Comparison of ENCODE assay signal across 8 mouse cellular contexts in the genomic region with DNA sequence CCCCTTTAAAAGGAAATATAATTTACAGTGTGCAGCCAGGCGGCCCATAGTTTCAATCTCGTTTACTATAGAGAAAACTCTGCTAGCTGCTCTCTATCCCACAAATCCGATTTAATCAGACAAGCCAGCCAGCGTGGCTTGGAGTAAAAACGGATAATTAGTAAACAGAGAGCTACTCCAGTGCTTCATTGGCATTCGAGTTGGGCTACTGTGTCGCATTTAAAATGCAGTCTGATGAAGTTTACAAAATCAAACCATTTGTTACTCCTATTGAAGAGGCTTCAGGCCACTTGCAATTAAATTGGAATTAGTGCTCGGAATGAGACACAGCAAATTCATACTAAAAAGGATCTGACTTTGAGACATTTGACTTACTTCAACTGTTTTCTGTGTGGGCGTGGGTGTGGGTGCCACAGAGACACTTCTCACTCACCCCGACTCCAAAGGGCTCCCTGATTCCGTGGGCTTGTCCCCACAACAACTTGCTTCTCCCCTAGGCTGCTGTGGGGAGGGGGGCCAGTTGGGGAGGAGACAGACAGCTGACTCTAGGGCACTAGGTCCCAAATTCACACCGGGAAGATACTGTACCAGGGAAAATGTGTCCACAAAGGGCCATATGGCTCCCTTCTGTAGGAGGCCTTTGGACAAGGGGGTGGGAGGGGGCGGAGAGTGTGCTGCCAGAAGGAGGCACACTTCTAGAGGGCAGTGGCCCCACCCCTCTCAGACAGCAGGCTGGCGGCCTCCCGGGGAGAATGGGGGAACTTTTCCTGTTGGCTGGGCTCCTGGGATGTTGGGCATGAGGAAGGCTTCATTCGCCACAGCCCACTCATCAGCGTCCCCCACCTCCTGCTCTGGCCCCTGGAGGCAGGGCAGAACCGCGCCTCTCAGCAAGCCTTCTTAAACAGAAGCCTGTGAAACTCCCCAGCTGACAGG.
DNase-seq lines count a peak whose midpoint lies in the region; ATAC-seq lines count a peak whose summit lies in the region.

No protein-coding gene starts in this region.

- H3K4me3 ChIP-seq in forebrain, embryonic 10.5 days = peak overlapping the region; percentile 9; the same call in 1 of the 2 replicates
- no peak overlapping the region for H3K4me3 ChIP-seq in intestine, embryonic 16.5 days (ENCODE audit: low read length)
- no peak overlapping the region for H3K4me3 ChIP-seq in midbrain, embryonic 11.5 days (ENCODE audit: low read depth, low read length)

- H3K27me3 ChIP-seq in forebrain, embryonic 10.5 days (ENCODE audit: poor library complexity, severe bottlenecking) = peaks cover 13% of the 10 kb centered on the region
- no peaks in the 10 kb centered on the region for H3K27me3 ChIP-seq in intestine, embryonic 16.5 days (replicated peaks; ENCODE audit: control insufficient read depth, insufficient read depth, low read length)
- H3K27me3 ChIP-seq in midbrain, embryonic 11.5 days (ENCODE audit: control insufficient read depth, insufficient read depth, low read length) = no peaks in the 10 kb centered on the region

- peaks cover 73% of the 10 kb centered on the region for H3K4me1 ChIP-seq in forebrain, embryonic 10.5 days
- H3K4me1 ChIP-seq in intestine, embryonic 16.5 days (ENCODE audit: control insufficient read depth, insufficient read depth, low read length) = peaks cover 18% of the 10 kb centered on the region
- peaks cover 57% of the 10 kb centered on the region for H3K4me1 ChIP-seq in midbrain, embryonic 11.5 days (ENCODE audit: control insufficient read depth, insufficient read depth, low read length)

- WGBS in forebrain, embryonic 10.5 days = 14% methylated on average over 19 of the region's 19 CpGs
- WGBS in intestine, embryonic 16.5 days = 32% methylated on average over 19 of the region's 19 CpGs
- 9% methylated on average over 19 of the region's 19 CpGs for WGBS in midbrain, embryonic 11.5 days

- no peak overlapping the region for H3K4me2 ChIP-seq in intestine, embryonic 16.5 days (ENCODE audit: low read depth, low read length)
- peak overlapping the region; percentile 19; the same call in 1 of the 2 replicates for H3K4me2 ChIP-seq in midbrain, embryonic 11.5 days

- peak; percentile 48 for DNase-seq in right cerebral cortex, adult 18-20 months
- no peak for DNase-seq in right cerebral cortex, postnatal 36 days (ENCODE audit: low spot score in 2 of 2)
- DNase-seq in forebrain, embryonic 10.5 days (ENCODE audit: extremely low spot score, low spot score) = no peak
- peak; percentile 93 for DNase-seq in midbrain, embryonic 11.5 days (ENCODE audit: low spot score, missing footprints)
- DNase-seq in spleen, postnatal 4 days (ENCODE audit: low spot score in 2 of 2) = no peak
- no peak for DNase-seq in ovary, adult 18-20 months (ENCODE audit: low spot score)
- no peak for DNase-seq in testis, postnatal 10 days (ENCODE audit: low spot score)

- H3K27ac ChIP-seq in forebrain, embryonic 10.5 days = peak overlapping the region; percentile 80
- H3K27ac ChIP-seq in intestine, embryonic 16.5 days (ENCODE audit: low read length) = no peak overlapping the region
- H3K27ac ChIP-seq in midbrain, embryonic 11.5 days (ENCODE audit: low read depth, low read length) = peak overlapping the region; percentile 75

- no peaks in the 10 kb centered on the region for H3K9me3 ChIP-seq in forebrain, embryonic 10.5 days
- no peaks in the 10 kb centered on the region for H3K9me3 ChIP-seq in intestine, embryonic 16.5 days (ENCODE audit: control insufficient read depth, low read length)
- no peaks in the 10 kb centered on the region for H3K9me3 ChIP-seq in midbrain, embryonic 11.5 days (ENCODE audit: control insufficient read depth, low read length)

- H3K36me3 ChIP-seq in forebrain, embryonic 10.5 days (replicated peaks) = peaks cover 17% of the 10 kb centered on the region
- H3K36me3 ChIP-seq in intestine, embryonic 16.5 days (ENCODE audit: control insufficient read depth, insufficient read depth, low read length) = no peaks in the 10 kb centered on the region
- no peaks in the 10 kb centered on the region for H3K36me3 ChIP-seq in midbrain, embryonic 11.5 days (ENCODE audit: control insufficient read depth, insufficient read depth, low read length)

- peak; percentile 55; the same call in 1 of the 2 replicates for ATAC-seq in intestine, embryonic 16.5 days
- peak; percentile 77 for ATAC-seq in midbrain, embryonic 11.5 days (ENCODE audit: low FRiP score)

- no peak overlapping the region for H3K9ac ChIP-seq in intestine, embryonic 16.5 days (ENCODE audit: low read depth, low read length)
- H3K9ac ChIP-seq in midbrain, embryonic 11.5 days (ENCODE audit: low read length) = peak overlapping the region; percentile 3; the same call in 1 of the 2 replicates

Comparison
In these comparisons a context has a peak if more than half of its experiments do, and no peak if none do; other contexts are left out.
1. DNase-seq: peak in right cerebral cortex, adult 18-20 months (single experiment) and midbrain, embryonic 11.5 days (single experiment); none in right cerebral cortex, postnatal 36 days (0 of 2), forebrain, embryonic 10.5 days (single experiment), spleen, postnatal 4 days (0 of 2), ovary, adult 18-20 months (single experiment) and testis, postnatal 10 days (single experiment).